Mouse (Mus musculus) small intestine, adult 2 months (tissue): ENCODE data around the gene Cnr2. TPM values are rescaled to one million over a fixed set of nuclear protein-coding genes. Genes with fewer than 3 reads are reported as not detected.
"Not testable (repeated sequence)": the region's sequence is repeated elsewhere in the genome, so short reads cannot be mapped to it uniquely, and the experiment has no call there.

Source experiments
- H3K27ac ChIP-seq: fragments of 200-500 bp; 2 replicates; pipeline ENCODE4 v1.5.1; 2012; ENCODE audit warnings: low read depth, low read length, control low read depth, inconsistent platforms; ENCODE audit not compliant: insufficient read depth
- H3K27me3 ChIP-seq: fragments of 200-500 bp; 2 replicates; pipeline ENCODE4 v1.6.1; 2012; ENCODE audit warnings: mild to moderate bottlenecking, moderate library complexity, low read length, inconsistent platforms; ENCODE audit not compliant: control insufficient read depth, insufficient read depth
- H3K36me3 ChIP-seq: fragments of 200-500 bp; 2 replicates; pipeline ENCODE4 v1.6.1; 2012; ENCODE audit warnings: mild to moderate bottlenecking, low read length, control low read depth, inconsistent platforms; ENCODE audit not compliant: control insufficient read depth, insufficient read depth
- H3K4me1 ChIP-seq: fragments of 200-500 bp; 2 replicates; pipeline ENCODE4 v1.6.1; 2012; ENCODE audit warnings: low read length, inconsistent platforms, mixed read lengths; ENCODE audit not compliant: control insufficient read depth, insufficient read depth, insufficient read length
- H3K4me3 ChIP-seq: fragments of 200-500 bp; 2 replicates; pipeline ENCODE4 v1.5.1; 2012; ENCODE audit warnings: low read depth, mild to moderate bottlenecking, control low read depth, inconsistent platforms, low read length, moderate library complexity
- CTCF ChIP-seq: fragments of 200-500 bp; IDR thresholded peaks from 2 replicates; pipeline ENCODE4 v1.5.1; 2012; ENCODE audit warnings: low read depth, mild to moderate bottlenecking, control low read depth, inconsistent platforms, low read length, moderate library complexity, mixed read lengths; ENCODE audit not compliant: insufficient replicate concordance, insufficient read length; ENCODE audit errors: extremely low read depth
- POLR2A ChIP-seq: fragments of 200-500 bp; IDR thresholded peaks from 2 replicates; pipeline ENCODE4 v1.6.1; 2012; ENCODE audit warnings: low read depth, mild to moderate bottlenecking, control low read depth, inconsistent platforms, low read length, moderate library complexity
- WGBS: fragments of 180-500 bp; shearing (Covaris S2); methylation state at CpG from one replicate; pipeline ENCODE4 v1.1.7; 2018; 5-methylcytosine and 5-hydroxymethylcytosine counted together
- polyA plus RNA-seq: library from polyadenylated mRNA; depleted of rRNA; stranded (reverse); fragments of >200 nt; gene quantifications from 2 replicates; pipeline ENCODE4 v1.2.3, GENCODE M21; 2012

Cnr2 gene
- polyA plus RNA-seq, 1 experiment: 1.1 TPM

DNA sequence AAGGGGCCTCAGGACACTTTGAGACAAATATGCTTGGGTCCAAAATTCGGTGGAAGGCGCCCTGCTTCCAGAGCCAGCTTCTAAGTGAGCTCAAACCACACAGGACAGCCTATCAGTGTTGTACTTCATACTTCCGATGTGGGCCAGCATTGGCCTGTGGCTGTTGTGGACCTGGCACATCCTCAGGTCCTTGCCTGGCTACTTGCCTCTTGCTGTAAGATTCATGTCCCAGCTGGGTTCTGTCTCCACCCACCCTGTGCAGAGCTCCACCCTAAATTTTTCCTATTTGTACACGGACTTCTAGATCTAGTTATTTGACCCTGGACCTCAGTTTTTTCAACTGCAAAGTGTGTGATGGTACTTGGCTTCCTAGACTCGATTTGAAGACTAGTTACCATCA, 40.3 kb downstream of the Cnr2 start:
- H3K27ac ChIP-seq: no peak overlapping the region
- no peaks in the 10 kb centered on the region for H3K4me1 ChIP-seq
- H3K27me3 ChIP-seq: no peaks in the 10 kb centered on the region
- H3K36me3 ChIP-seq: peaks cover 81% of the 10 kb centered on the region
- no peak overlapping the region for H3K4me3 ChIP-seq
- TF ChIP-seq POLR2A (no peak), CTCF (no peak)
- WGBS: 78% methylated on average over 5 of the region's 5 CpGs

DNA sequence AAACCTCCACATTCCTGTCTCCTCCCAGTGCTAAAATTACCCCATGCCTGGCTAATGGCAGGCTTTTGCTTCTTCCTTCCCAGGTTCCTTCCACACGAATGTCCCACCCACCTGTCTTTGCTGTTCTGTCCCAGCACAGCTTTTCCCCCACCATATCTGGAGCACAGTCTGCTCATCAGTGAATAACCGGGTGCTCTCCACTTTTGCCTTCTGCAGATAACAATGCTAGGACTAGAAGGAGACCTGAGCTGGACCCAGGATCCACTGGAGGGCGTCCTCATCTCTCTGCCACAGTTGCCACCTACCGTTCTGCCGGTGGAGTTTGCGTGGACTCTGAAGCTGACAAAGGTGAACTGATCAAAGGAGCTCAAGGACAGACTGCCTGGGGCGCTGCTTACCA, 43.7 kb downstream of the Cnr2 start:
- no peak for TF ChIP-seq POLR2A
- TF ChIP-seq CTCF: no peak
- no peaks in the 10 kb centered on the region for H3K27me3 ChIP-seq
- peaks cover 62% of the 10 kb centered on the region for H3K36me3 ChIP-seq
- 88% methylated on average over 7 of the region's 7 CpGs for WGBS
- H3K4me3 ChIP-seq: no peak overlapping the region
- H3K4me1 ChIP-seq: peaks cover 2% of the 10 kb centered on the region; the same call in 1 of the 2 replicates
- no peak overlapping the region for H3K27ac ChIP-seq

DNA sequence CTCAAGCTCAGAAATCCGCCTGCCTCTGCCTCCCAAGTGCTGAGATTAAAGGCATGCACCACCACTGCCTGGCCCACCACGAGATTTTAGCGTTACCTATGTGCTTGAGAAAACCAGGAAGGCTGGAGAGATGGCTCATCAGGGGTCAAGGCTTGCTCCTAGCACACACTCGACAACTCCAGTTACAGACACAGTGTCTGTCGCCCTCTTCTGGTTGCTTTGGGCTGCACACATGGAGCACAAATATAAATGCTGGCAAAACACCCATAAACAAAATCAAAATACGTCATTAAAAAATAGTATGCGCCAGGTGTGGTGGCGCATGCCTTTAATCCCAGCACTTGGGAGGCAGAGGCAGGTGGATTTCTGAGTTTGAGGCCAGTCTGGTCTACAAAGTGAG, 45.8 kb downstream of the Cnr2 start:
- peak; percentile 32; the same call in 1 of the 2 replicates for TF ChIP-seq CTCF
- H3K27ac ChIP-seq, H3K27me3 ChIP-seq, H3K4me3 ChIP-seq, H3K4me1 ChIP-seq: not testable (repeated sequence)
- H3K36me3 ChIP-seq: peaks cover 42% of the 10 kb centered on the region
- 91% methylated on average over 8 of the region's 8 CpGs for WGBS

DNA sequence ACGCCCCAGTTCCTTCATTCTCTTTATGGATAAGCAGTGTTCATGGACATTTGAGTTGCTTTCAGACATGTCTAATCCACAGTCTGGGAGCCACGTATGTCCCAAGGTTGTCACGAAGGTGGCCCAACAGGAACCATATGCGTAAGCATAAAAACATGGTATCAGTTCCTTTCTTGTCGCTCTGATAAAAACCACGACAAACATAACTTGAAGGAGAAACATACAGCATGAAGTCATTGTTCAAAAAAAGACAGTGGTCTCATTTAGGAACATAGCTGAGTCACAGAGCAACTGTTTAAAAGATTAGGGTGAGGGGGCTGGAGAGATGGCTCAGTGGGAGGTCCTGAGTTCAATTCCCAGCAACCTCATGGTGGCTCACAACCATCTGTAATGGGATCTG, 47.0 kb downstream of the Cnr2 start:
- TF ChIP-seq CTCF: no peak
- TF ChIP-seq POLR2A: no peak
- Histone ChIP-seq H3K27me3 (no peaks in the 10 kb centered on the region), H3K4me3 (no peak overlapping the region), H3K27ac (peak overlapping the region; percentile 23; the same call in 1 of the 2 replicates), H3K4me1 (peaks cover 6% of the 10 kb centered on the region; the same call in 1 of the 2 replicates), H3K36me3 (peaks cover 32% of the 10 kb centered on the region)
- 63% methylated on average over 6 of the region's 6 CpGs for WGBS

DNA sequence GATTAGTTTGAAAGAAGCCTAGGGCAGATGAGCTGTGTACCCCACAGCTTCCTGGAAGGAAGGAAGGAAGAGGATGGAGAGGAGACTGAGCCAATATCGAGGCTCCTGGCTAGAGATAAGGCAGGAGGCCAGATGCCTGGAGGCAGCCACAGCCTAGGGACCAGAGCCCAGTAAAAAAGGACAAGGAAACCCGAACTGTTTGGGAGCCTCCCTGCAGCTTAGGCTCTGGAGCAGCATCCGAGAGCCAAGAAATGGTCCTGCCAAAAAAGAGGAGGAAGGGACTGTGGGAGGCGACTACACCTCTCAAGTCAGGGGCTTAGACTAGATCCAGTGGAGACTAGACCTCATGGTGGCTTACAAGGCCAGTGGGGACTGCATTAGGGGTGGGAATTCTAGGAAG, 48.2 kb downstream of the Cnr2 start:
- Histone ChIP-seq H3K27me3 (no peaks in the 10 kb centered on the region), H3K4me1 (peaks cover 11% of the 10 kb centered on the region; the same call in 1 of the 2 replicates), H3K27ac (no peak overlapping the region), H3K4me3 (no peak overlapping the region), H3K36me3 (peaks cover 26% of the 10 kb centered on the region)
- WGBS: 58% methylated on average over 4 of the region's 4 CpGs
- no peak for TF ChIP-seq POLR2A
- TF ChIP-seq CTCF: no peak

DNA sequence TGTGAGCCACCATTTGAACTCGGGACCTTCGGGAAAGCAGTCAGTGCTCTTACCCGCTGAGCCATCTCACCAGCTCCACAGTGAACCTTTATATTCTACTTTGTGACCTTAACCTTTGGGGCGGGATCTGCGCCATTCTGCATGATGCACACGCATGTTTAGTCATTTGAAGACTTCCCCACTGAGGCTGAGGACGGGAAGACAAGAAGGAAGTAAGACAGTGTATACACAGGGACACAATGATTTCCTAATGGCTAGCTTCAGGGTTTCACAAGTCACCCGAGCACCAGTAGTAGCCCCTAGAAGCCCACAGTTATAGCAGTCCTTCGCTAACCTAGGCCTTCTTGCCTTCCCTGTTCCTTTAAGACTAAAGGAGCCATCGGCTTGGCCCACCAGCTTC, 50.5 kb downstream of the Cnr2 start:
- Histone ChIP-seq H3K27me3 (no peaks in the 10 kb centered on the region), H3K36me3 (peaks cover 7% of the 10 kb centered on the region), H3K4me1 (peaks cover 13% of the 10 kb centered on the region; the same call in 1 of the 2 replicates), H3K27ac (peak overlapping the region; percentile 63), H3K4me3 (peak overlapping the region; percentile 73)
- WGBS: 62% methylated on average over 10 of the region's 10 CpGs
- TF ChIP-seq CTCF (no peak), POLR2A (no peak)

DNA sequence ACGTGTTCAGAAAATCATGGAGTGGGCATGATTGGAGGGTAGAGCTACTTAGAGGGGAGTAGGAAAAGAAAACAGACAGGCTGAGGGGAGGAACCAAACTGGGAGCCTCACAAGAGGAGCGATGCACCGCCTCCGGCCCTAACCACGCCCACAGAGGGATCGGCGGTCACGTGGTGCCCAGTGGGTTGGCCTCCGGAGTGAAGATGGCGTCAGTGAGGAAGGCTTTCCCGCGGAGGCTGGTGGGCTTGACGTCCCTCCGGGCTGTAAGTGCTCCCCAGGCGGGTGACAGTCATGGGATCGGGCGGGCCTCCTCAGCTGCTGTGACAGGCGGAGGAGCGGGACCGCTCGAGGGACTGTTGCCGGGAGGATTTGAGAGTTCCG, 51.1 kb downstream of the Cnr2 start, which contains the start of gene Hmgcl:
Hmgcl (plus strand) TSS at position 171 of the 381 bp plus-strand sequence.
- WGBS: under 1% methylated on average over 23 of the region's 23 CpGs
- H3K27me3 ChIP-seq: no peaks in the 10 kb centered on the region
- no peak for TF ChIP-seq CTCF
- peak; percentile 67 for TF ChIP-seq POLR2A
- H3K27ac ChIP-seq: peak within 1 kb of the TSS; percentile 63
- peak within 1 kb of the TSS; percentile 73 for H3K4me3 ChIP-seq
- H3K36me3 ChIP-seq: peaks cover 5% of the 10 kb centered on the region; the same call in 1 of the 2 replicates
- peaks cover 13% of the 10 kb centered on the region; the same call in 1 of the 2 replicates for H3K4me1 ChIP-seq
